Comparison of ENCODE assay signal across 8 mouse cellular contexts in the genomic region with DNA sequence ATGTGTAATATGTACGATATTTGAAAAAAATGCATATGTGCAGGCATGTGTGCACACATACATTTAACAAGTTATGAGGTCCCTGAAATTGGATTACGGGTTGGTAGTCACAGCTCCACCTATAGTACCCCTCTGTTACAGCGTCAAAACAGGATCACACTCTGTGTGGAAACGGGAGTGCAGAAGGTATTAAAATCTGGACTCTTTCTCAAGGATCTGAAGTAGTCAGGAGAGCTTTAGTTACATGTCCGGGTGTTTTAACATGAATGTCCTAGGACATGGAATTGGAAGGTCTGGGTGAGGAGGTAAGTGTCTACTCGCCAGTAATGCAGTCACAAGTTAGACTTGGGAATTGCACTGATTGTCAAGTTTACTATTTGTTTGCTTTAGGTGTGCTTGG. TPM values are rescaled to one million over a fixed set of nuclear protein-coding genes. Genes with fewer than 3 reads are reported as not detected.
DNase-seq lines count a peak whose midpoint lies in the region; ATAC-seq lines count a peak whose summit lies in the region.

No protein-coding gene starts in this region.

- intact Hi-C loops in gastrocnemius, postnatal 36 days (cut with DNase I), result loop anchor here (5.0 kb wide), 1 partner anchor 57 kb away; no protein-coding TSS in a partner anchor

- no peaks in the 10 kb centered on the region for H3K27me3 ChIP-seq in embryonic facial prominence, embryonic 13.5 days
- H3K27me3 ChIP-seq in heart, embryonic 15.5 days, result no peaks in the 10 kb centered on the region
- H3K27me3 ChIP-seq in stomach, embryonic 16.5 days (ENCODE audit: control insufficient read depth, insufficient read depth, low read length), result no peaks in the 10 kb centered on the region

- H3K4me3 ChIP-seq in embryonic facial prominence, embryonic 13.5 days, result peak overlapping the region; percentile 86
- peak overlapping the region; percentile 99 for H3K4me3 ChIP-seq in heart, embryonic 15.5 days
- peak overlapping the region; percentile 89 for H3K4me3 ChIP-seq in stomach, embryonic 16.5 days (replicated peaks; ENCODE audit: low read length)

- ATAC-seq in embryonic facial prominence, embryonic 13.5 days (ENCODE audit: insufficient number of reproducible peaks, insufficient read depth, low FRiP score, low TSS enrichment, low read depth), result no peak
- ATAC-seq in heart, embryonic 15.5 days (replicated peaks; ENCODE audit: insufficient number of reproducible peaks, insufficient read depth, low FRiP score, low read depth), result 0 out of 2 replicates have a peak, but pooled peaks have one; percentile 21
- peak; percentile 49; the same call in 1 of the 2 replicates for ATAC-seq in stomach, embryonic 16.5 days (ENCODE audit: insufficient read depth, low FRiP score)

- no peaks in the 10 kb centered on the region for H3K9me3 ChIP-seq in embryonic facial prominence, embryonic 13.5 days
- H3K9me3 ChIP-seq in heart, embryonic 15.5 days (replicated peaks), result no peaks in the 10 kb centered on the region
- no peaks in the 10 kb centered on the region for H3K9me3 ChIP-seq in stomach, embryonic 16.5 days (replicated peaks; ENCODE audit: control insufficient read depth, low read length)

- H3K27ac ChIP-seq in embryonic facial prominence, embryonic 13.5 days, result peak overlapping the region; percentile 73
- peak overlapping the region; percentile 97 for H3K27ac ChIP-seq in heart, embryonic 15.5 days
- H3K27ac ChIP-seq in stomach, embryonic 16.5 days (ENCODE audit: low read length), result peak overlapping the region; percentile 88

- peaks cover 19% of the 10 kb centered on the region for H3K4me1 ChIP-seq in embryonic facial prominence, embryonic 13.5 days
- peaks cover 18% of the 10 kb centered on the region for H3K4me1 ChIP-seq in heart, embryonic 15.5 days (replicated peaks)
- H3K4me1 ChIP-seq in stomach, embryonic 16.5 days (ENCODE audit: control insufficient read depth, insufficient read depth, low read length), result peaks cover 12% of the 10 kb centered on the region

- peak; percentile 61 for DNase-seq in gastrocnemius, adult 18-20 months (ENCODE audit: low spot score)
- DNase-seq in gastrocnemius, postnatal 36 days, result no peak
- DNase-seq in adipocyte (ENCODE audit: low spot score), result peak; percentile 73
- DNase-seq in kidney, postnatal 14 days, result peak; percentile 76
- DNase-seq in lung, postnatal 36 days, result peak; percentile 77

- H3K9ac ChIP-seq in embryonic facial prominence, embryonic 13.5 days, result peak overlapping the region; percentile 61; the same call in 1 of the 2 replicates
- H3K9ac ChIP-seq in heart, embryonic 15.5 days, result peak overlapping the region; percentile 97
- peak overlapping the region; percentile 60 for H3K9ac ChIP-seq in stomach, embryonic 16.5 days (ENCODE audit: low read length)

- peak overlapping the region; percentile 72 for H3K4me2 ChIP-seq in embryonic facial prominence, embryonic 13.5 days
- peak overlapping the region; percentile 79 for H3K4me2 ChIP-seq in heart, embryonic 15.5 days
- H3K4me2 ChIP-seq in stomach, embryonic 16.5 days (ENCODE audit: low read depth, low read length), result peak overlapping the region; percentile 57

- H3K36me3 ChIP-seq in embryonic facial prominence, embryonic 13.5 days, result no peaks in the 10 kb centered on the region
- H3K36me3 ChIP-seq in heart, embryonic 15.5 days, result no peaks in the 10 kb centered on the region
- no peaks in the 10 kb centered on the region for H3K36me3 ChIP-seq in stomach, embryonic 16.5 days (ENCODE audit: control insufficient read depth, insufficient read depth, low read length)

- WGBS in embryonic facial prominence, embryonic 13.5 days, result 11% methylated on average over 6 of the region's 6 CpGs
- 9% methylated on average over 6 of the region's 6 CpGs for WGBS in heart, embryonic 15.5 days
- 7% methylated on average over 6 of the region's 6 CpGs for WGBS in stomach, embryonic 16.5 days

RNA-seq across cellular contexts. Expression of gene Mia2, which starts 34.0 kb away (rescaled TPM):
- 100 to 1,000 TPM; 104 to 118 TPM for total RNA-seq in gastrocnemius, adult 18-20 months (2021)
- 100 to 1,000 TPM in 1 of 2 experiments, 10 to 100 TPM in 1; 83.9 to 111 TPM for total RNA-seq in gastrocnemius, postnatal 36 days (2021)
- polyA plus RNA-seq in embryonic facial prominence, embryonic 13.5 days (2015; fragmentation: Nextera tagmentation; extraction: Ambion mirVana), result 62.6 and 64.5 TPM in 2 replicates
- polyA plus RNA-seq in heart, embryonic 15.5 days (2015; fragmentation: Nextera tagmentation; extraction: Ambion mirVana), result 39.6 and 44.8 TPM in 2 replicates
- 76.4 and 79.6 TPM in 2 replicates for polyA plus RNA-seq in stomach, embryonic 16.5 days (2015; fragmentation: Nextera tagmentation; extraction: Ambion mirVana)

Comparison
In these comparisons a context has a peak if more than half of its experiments do, and no peak if none do; other contexts are left out.
1. DNase-seq: peak in gastrocnemius, adult 18-20 months (single experiment), adipocyte (single experiment), kidney, postnatal 14 days (single experiment) and lung, postnatal 36 days (single experiment); none in gastrocnemius, postnatal 36 days (0 of 2).
2. Peak in every context shown above with its lines, with median percentiles within 50 percentile points of each other: H3K27ac ChIP-seq, H3K4me2 ChIP-seq, H3K4me3 ChIP-seq and H3K9ac ChIP-seq.